Mouse (Mus musculus): ENCODE measurements around the gene Vsx1. TPM values are rescaled to one million over a fixed set of nuclear protein-coding genes. Genes with fewer than 3 reads are reported as not detected.

Gene Vsx1
- total RNA-seq (2023) = not detected

DNA sequence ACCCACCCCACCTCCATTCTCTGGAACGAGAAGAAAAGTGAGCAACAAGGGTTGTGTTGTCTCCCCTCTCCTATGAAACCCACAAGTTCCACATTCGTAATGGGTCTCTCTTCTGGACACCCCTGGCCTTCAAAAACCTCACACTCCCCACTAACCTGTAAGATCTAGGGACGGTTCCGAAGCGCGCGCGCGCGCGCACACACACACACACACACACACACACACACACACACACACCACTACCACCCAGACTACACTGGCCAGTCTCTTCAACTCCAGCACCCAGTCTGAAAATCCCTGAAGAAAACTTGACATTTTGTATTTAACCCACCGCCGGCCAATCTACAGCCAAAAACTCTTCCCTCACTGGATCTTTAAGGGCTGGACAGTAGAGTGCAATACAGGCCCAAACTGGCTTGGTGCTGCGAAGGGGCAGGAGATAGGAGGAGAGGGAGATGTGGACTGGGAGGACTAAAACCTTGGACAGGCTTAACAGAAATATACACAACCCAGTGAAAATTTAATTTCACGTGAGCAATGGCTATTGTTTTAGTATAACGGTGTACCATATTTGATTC lies at the start of gene Vsx1:
Gene Vsx1, minus strand, starts transcription at position 138 of the 578 bp plus-strand sequence.

DNA sequence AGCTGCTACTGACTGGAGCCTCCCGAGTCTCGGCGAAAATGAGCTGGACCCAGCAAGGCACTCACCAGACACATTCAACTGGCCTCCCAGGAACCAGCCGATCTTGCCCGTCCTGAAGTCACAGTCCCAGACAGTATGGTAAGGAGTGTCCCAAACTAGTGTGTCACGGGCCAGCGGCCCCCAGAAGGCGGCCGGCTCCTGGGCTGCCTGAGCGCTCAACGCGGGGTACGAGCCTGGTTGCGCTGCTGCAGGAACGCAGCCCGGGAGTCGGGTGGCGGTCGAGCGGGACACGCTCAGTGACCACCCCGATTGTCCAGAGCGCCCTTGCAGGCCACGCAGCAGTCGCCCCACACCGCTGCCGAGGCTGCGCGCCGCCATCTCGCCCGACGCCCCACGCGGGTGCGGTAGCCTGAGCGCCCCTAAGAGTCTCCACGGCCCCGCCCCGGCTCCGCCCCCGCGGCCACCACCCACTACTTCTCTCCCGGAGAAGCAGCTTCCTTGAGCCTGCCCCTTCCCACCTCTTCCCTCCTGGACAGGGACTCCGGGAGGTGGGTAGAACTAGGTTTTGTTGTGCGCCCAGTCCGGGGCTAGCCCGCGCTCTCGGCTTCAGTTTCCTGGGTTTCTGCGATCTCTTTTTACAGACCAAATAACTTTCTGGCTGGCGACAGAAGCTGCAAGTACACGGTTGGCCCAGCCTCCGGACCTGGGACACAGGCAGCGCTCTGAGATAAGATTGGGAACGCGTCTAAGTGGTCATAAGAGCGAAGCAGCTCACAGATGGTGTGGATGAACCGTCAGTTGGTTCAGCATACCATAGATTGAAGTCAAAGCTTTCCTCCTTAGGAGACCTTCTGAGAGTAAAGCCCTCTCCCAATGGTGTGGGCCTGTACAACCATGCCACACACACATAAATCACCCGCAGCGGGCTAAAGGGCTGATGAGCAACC lies 21.1 kb downstream of the Vsx1 start, which contains the start of gene Acss1:
Gene Acss1, minus strand, starts transcription at position 681 of the 947 bp plus-strand sequence.

Other genes with a start within 250 kb of the Vsx1 start
- gene Zfp442, start 237.9 kb downstream of the Vsx1 start, total RNA-seq (2023) = 1 to 10 TPM; 4.4 to 5.6 TPM
- gene Zfp345, start 204.3 kb downstream of the Vsx1 start, total RNA-seq (2023) = 1 to 10 TPM; 1.6 to 1.8 TPM
- under 1 TPM in 1 of 2 experiments, not detected in 1; 0.58 TPM for gene Cst7, start 118.9 kb downstream of the Vsx1 start, total RNA-seq (2023)
- gene Apmap, start 80.8 kb downstream of the Vsx1 start, total RNA-seq (2023) = 10 to 100 TPM; 22.8 to 29.3 TPM
- 10 to 100 TPM; 77.2 to 95.4 TPM for gene Acss1, start 20.9 kb downstream of the Vsx1 start, total RNA-seq (2023)
- 10 to 100 TPM; 27.4 to 31.9 TPM for gene Entpd6, start 59.7 kb upstream of the Vsx1 start, total RNA-seq (2023)
- gene Pygb, start 97.4 kb upstream of the Vsx1 start, total RNA-seq (2023) = 10 to 100 TPM; 51.1 to 60.4 TPM
- 10 to 100 TPM; 65.6 to 66.2 TPM for gene Abhd12, start 215.4 kb upstream of the Vsx1 start, total RNA-seq (2023)
- gene Gins1, start 216.0 kb upstream of the Vsx1 start, total RNA-seq (2023) = 1 to 10 TPM; 4.6 to 5.4 TPM

Data from B cell, adult 67 days (primary cell).